Mouse (Mus musculus) activated CD4-positive, CD25-positive, alpha-beta regulatory T cell, adult 4 months (primary cell): ENCODE results near the gene Ago1. TPM values are rescaled to one million over a fixed set of nuclear protein-coding genes. Genes with fewer than 3 reads are reported as not detected.
A peak's percentile ranks its signal among the peaks of the same experiment; 100 is the strongest.

ENCODE experiments used
- ATAC-seq: one replicate; pipeline ENCODE4 v1.8.0; 2017
- polyA plus RNA-seq, 2 experiments: library from polyadenylated mRNA; unstranded; fragments of 100-300 nt; shearing (Covaris generic); gene quantifications; one replicate each; pipeline ENCODE4 v1.2.1; 2017

The Ago1 gene
- polyA plus RNA-seq, 2 experiments from 2014 or later, result 6.7 to 7.8 TPM

DNA sequence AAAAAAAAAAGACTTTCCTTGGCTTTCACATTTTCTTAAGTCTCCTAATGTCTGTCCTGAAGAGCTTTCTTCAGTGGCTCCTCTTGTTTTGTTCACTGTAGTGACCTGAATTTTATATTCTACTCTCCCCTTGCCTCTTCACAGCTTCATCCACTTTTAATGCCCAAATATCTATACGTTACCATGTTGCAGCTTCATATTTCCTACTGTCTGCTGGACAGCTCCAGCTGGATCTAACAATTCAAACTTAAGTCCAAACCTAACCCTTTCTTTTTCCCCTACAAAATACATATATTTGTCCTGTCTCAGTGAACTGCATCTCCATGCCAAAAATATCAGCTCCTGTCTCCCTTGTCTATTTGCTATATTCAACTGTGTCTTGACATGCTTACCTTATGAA lies 951 bp upstream of the Ago1 start:
- no peak for ATAC-seq

DNA sequence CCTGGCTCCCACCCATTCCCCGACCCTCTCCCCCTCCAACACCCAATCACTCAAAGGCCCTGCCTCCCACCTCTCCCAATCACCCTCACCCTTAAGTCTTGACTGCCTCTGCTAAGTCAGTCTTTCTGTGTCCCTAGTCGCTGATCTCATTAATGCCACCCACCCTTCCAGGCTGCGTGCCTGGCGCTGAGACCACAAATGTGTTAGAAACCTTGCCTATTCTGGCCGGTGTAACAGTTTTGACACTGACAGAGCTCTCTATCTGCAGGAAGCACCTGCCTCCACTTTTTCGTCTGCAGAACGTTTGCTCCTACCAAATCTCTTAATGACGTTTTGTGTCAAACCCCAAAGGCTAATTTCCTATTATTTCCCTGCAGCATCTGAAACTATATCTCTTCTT lies 542 bp upstream of the Ago1 start:
- no peak for ATAC-seq

DNA sequence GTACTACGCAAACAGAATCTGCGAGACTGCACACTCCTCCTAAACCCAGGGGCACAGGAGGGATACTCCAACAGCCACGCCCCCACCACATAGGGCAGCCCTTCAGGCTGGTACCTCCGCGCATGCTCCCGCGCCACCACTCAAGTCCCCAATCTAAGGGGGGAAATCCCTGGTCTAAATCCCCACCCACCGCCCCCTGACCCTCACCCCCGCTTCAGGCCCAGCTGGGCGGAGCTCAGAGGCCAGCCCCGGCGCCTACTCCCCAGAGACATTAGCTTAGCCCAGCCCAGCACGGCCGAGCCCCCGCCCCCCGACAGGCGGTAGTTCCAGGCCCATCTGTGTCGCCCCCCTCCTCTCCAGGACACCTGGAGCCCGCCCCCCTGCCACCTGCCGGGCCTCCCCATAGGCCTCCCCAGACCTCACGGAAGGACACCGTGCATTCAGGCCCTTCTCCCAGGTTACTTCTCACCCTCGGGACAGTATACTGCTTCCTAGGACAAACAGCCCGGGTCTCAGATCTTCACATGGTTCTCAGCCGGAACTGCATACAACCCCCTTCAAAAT lies 580 bp downstream of the Ago1 start:
- peak; percentile 39 for ATAC-seq

DNA sequence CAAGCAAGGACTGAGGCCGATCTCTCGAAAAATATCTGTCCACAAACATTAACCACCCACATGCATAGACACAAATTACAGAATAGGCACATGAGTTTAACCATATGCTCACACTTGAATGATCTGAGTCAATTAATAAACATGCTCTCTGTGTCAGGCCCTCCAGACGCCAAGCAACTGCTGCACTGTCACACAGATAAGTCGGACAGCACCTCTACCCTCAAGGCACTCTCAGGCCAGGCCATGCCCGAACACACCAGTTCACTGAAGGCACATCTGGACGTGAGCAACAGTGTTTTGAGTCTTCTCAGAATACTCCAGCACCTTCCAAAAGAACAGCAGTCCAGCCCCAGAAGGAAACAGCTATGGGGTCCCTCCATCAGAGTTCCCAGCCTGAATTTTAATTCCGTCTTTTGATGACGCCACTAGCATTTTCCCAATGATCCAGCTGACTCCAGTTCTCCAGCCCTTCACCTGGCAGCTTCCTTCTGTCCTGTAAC lies 2.1 kb downstream of the Ago1 start:
- no peak for ATAC-seq

DNA sequence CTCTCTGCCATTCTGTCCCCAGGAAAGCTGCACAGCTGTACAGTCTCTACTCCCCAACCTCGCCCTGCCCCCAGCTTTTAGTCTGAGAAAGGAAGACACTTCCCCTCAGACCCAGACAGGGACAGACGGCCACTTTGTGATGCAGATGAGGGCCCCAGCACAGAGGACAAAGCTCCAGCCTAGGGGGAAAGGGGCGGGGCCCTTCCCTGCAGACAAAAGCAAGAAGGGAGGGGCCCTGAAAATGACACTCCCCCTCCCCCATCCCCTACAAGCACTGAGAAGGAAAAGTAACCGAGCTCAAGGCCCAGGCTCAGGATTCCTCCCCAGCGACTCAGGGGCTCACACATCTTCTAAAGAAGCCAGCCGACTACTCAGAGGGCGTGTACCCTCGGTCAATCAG lies 2.5 kb downstream of the Ago1 start:
- no peak for ATAC-seq

DNA sequence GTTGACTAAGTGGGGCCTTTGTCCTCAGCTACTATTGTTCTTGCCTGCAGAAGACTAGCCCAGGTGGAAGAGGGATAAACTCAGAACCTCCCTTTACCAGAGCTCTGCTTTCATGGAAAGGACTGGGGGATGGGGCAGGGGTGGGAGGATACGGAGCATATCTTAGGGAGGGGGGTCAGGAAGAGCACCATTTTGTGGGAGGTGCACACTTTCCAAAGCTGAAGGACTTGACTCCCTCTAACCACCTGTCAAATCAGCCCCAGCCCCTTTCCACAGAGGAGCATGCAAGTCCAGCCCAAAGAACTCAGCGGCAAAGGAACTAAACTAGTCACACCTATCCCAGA lies 3.5 kb downstream of the Ago1 start:
- no peak for ATAC-seq

DNA sequence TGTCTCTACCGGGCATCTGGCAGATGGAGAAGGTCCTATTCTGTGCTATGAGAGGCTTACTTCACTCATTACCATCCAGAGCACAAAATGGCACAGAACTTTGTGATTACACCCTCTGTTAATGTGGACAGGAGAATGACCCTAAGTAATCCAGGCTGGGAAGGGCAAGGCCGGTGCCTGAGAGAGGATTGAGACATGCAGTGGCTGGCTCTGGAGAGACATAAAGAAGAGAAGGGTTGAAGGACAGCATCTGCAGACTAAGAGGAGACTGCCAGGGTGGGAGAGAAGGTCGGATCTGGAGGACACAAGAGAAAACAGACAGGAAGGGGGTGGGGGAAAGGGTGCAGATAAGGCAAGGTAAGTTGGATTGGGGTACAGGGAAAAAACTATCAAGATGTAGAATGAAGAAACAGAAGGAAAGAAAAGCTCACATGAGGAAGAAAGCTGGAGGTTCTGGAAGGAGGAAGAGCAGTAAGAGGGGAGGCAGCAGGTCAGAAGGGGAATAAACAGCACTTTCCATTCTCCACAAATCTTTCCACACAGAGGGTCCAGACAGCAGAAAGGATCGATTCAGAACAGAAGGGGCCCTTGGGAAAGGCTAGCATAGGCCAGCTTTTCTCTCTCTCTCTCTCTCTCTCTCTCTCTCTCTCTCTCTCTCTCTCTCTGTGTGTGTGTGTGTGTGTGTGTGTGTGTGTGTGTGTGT lies 4.0 kb downstream of the Ago1 start:
- no peak for ATAC-seq

DNA sequence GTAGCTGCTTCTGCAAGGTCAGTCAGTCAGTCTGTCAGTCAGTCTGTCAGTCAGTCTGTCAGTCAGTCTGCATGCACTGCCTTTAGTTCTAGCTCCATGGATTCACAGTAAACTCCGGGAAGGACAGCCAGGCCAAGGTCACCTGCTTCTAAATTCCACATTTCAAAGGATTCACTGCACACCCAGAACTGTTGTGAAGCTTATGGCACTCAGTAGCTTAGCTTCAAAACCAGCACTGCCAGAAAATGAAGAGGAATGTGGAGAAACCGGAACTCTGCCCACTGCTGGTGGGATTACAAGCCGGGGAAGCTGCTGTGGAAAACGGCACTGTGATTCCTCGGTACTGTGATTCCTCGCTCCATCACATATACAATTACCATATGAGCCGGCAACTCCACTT lies 12.9 kb downstream of the Ago1 start:
- no peak for ATAC-seq

DNA sequence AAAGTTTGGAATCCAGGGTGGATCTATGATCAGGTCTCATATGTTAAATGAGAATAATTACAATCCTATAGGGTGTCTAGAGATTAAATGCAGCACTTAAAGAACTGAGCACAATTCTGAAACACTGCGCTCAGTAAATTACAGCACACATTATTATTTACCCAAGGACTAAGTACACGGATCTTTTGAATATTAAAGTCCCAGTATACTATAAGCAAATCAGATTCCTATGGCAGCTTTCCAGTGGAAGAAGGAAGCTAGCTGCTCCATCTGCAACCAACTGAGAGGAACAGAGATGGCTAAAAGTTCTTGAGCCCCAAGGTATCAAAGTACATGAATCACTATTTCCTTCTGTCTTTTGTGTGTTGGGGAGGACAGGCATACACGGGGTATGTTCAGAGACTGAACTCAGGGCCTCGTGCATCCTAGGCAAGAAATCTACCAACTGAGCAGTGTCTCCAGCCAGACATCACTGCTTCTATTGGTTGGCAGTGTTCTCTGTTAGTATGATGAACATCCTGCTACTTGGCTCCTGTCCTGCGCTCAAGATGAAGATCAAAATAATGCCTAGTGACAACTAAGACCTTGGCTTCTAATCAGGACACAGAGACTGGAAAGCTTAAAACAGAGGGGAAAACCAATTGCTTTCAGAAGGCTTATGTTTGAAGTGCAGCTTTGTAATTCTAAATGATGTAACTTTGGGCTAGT lies 13.7 kb downstream of the Ago1 start:
- no peak for ATAC-seq

DNA sequence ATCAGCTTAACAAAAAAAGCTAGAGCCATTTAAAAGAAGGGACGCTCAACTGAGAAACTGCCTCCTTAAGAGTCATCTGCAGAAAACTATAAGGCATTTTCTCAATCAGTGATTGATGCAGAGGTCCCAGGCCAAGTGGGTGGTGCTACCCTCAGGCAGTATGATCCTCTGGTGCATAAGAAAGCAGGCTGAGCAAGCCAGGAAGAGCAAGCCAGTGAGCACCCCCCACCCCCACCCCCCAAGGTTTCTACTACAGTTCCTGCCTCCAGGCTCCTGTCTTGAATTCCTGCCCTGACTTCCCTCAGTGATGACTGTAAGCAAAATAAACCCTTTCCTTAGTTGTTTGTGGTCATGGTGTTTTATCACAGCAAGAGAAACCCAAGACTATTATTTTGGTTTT lies 18.1 kb downstream of the Ago1 start:
- no peak for ATAC-seq

DNA sequence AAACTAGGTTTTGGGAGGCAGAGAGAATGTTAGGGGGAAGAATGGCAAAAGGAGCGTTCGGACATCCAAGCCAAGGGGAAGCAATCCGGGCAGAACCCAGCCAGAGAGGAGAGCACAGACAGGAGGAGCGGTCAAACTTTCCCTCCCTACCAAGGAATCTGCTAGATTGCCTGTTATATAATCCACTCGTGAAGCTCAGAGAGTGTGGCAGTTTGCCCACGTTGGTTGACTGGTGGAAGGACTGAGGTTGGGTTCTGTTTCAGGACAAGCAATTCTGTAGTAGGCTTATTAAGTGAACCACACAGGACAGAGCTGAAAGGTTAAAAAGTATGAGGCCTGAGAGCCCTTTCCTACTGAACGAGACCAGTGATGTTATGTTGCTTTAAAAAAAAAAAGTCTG lies 21.3 kb downstream of the Ago1 start:
- no peak for ATAC-seq

DNA sequence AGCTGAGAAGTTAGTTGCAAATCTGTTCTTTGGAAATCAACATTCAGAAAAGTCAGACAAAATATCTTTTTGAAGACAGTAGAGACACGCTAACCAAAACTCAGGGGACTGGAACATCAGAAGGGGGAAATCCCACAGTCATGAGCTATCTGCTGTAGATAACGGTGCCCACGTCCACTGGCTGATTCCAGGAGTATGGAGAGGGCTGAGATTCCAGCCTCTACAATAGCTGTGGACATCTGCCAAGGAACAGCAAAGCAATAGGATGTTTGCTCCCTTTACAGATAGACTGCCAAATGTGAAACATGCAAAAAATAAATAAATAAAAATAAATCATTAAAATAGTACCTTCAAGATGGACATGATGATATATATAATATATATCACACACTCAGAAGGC lies 23.9 kb downstream of the Ago1 start:
- no peak for ATAC-seq

DNA sequence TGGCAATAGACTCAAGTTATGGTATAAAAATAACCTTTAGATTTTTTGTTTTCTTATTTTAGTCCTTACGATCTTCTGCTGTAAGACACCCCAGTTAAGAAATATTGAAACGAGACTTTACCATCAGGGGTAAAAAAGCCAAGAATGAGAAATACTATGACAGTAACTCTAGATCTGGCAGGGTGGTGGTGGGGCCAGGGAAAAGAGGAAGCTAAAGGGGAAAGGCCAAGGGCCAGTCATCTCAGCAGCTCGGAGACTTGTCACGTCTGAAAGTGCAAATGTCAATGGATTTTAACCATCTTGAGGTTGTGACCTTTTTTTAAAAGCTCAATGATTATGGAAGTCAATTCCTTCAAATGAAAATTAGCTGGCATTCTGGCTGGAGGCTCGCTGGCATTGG lies 30.1 kb downstream of the Ago1 start:
- ATAC-seq, result no peak

DNA sequence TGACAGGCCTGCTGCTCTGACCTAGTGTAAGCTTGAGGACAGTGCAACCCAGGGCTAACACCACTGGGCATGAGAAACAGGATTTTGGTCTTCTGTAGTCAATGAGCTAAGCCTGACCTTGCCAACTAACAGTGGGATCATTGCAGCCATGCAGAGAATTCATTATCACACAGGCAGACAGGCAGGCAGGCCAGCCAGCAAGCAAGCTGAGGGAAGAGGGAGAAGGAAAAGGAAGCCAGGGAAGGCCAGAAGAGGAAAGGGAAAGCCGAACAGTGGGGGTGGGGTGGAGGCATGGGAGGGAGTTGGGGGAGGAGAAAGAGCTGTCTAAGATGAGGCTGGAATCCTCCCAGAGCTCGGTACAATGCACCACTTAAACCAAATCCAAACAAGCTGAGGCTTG lies 32.1 kb downstream of the Ago1 start:
- no peak for ATAC-seq

DNA sequence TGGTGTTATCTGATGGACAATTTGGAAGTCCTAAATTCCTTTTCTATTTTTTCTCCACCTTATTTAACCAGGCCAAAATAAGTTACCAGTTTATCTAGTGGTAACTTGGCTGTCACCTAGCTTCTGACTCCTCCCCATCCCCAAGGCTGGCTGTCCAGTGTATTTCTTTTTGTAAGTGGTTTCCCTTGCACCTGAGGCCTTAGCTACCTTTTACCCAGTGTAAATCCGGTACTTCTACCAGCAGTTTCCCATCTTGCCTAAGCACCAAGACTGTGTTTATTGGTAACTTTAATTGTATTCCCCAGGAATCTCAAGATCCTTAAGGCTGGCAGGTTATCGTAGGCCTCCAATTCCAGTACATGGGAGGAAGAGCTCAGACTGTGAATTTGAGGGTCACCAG lies 34.3 kb downstream of the Ago1 start:
- no peak for ATAC-seq

DNA sequence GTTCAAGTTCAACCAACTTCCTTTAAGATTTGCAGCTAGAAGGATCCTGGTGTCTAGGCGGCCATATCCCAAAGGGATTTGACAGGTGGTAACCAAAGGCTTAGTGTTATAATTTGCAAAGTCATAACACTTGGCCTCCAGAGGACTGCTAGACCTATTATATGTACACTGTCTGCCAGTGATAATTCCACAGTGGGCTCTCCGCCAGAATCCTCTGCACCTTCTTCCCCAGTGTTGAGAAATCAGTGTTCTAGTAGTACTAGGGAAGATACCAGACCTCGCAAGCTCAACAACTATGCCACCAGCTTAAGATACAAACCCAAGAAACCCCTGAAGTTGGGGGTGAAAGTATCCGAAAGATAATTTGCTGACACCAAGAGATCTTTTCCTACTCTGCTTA lies 35.2 kb downstream of the Ago1 start:
- no peak for ATAC-seq

DNA sequence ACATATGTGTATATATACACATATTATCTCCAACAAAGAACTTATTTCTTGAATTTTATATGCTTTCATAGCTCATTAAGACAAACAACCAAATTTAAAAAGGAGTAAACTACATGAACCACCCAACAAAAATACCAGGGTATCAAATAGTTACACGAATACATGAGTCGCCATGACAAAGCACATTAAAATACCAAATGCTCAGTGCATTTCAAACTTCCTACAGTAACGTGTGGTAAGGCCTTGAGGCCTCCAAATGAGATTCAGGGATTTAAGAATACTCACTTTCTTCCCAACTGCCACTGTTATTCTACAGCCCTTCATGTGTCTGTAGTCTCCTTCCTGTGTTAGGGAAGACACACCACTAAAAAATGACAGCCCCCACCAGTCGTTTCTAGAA lies 36.6 kb downstream of the Ago1 start:
- no peak for ATAC-seq

DNA sequence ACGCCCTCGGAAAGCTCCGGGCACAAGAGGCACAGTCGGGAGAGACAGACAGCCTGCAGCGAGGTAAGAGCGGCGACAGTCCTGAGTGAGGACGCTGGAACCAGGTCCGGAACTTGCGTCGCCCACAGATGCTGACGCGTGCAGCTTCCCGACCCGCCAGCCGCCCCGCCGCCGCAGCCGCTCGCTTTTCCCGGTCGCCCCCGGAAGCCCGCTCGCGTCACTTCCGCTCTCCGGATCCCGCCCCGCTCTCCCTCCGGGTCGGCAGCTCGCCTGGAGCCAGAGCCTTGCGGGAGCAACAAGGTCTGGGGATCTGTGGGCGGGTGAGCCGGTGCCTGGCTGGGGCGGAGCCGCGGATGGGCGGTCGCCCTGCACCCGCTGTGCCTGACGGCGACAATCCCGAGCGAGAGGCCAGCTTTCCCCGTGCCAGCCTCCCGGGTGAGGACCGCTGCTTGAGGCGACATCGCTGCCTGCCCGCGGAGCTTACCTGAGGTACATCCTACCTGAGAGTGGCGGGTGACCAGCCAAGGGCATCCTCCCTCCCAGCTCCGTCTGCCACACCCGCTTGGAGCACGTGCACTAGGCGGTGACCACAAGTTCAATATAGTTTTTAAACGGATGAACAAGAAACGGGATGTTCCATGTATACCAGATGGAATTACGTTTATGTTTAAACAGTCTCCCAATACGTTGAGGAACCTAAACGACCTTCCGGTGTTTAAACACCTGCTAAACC lies 38.9 kb downstream of the Ago1 start, which contains the start of gene Ago3:
Ago3 (minus strand) TSS at position 210 of the 733 bp plus-strand sequence.
- peak; percentile 80 for ATAC-seq

DNA sequence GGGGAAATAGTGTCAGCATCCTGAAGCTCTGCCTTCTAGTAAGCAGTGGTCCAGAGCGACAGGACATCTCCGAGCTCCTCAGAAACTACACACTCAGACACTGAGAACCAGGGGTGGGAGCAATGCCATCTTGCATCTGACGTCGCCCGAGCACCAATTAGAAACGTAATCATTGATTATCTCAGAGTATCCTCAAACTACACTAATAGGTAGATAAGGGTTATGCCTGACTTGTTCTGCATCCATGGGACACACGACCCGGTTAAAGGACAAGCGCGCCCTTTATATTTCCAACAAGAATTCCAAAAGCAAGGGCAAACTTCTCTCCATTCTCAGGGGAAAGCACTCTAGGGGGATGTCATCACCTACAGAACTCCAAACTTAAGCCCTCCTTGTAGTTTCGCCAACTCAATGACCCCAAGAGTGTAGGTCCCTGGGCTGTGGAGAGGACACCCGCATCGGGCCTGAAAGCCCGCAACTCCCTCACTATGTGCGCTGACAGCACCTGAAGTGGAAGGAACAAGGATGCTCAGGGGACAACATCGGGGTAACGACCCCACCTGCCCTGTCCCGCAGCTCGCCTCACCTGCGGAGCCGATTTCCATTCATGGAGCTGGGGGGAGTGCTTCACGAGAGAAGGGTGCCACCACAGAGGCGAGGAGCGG lies 39.6 kb downstream of the Ago1 start:
- ATAC-seq, result no peak

DNA sequence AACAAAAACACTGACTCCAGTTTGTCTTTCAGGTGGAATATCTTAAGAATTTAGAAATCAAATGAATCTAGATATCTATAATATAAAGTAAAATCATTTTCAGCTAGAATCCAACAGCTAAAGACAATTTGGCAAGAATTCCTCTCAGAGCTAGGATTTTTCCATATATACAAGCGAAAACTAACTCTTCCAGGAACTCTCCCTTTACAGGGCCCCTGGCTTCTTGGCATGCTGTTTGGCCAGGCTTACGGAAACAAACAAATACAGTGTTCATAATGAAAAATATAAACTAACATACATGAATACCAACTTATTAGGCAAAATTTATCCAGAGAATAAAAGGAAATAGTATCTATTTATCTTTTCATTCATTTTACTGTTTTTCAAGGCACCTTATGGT lies 44.5 kb downstream of the Ago1 start:
- no peak for ATAC-seq

DNA sequence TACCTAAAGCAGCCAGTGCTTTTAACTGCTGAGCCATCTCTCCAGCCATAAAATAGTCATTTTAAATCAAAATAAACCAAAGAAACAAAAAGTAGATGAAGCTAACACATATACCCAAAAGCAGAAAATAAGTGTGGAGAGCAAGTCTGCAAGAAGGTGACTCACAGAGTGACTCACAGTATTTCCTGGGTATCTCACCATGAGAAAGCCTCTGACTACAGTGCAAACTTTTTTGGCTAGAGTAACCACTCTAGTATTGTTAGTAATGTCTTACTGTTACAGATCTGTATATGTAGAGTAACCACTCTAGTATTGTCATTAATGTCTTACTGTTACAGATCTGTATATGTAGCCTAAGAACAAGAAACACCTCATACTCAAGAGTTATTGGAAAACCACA lies 52.7 kb downstream of the Ago1 start:
- ATAC-seq, result no peak

DNA sequence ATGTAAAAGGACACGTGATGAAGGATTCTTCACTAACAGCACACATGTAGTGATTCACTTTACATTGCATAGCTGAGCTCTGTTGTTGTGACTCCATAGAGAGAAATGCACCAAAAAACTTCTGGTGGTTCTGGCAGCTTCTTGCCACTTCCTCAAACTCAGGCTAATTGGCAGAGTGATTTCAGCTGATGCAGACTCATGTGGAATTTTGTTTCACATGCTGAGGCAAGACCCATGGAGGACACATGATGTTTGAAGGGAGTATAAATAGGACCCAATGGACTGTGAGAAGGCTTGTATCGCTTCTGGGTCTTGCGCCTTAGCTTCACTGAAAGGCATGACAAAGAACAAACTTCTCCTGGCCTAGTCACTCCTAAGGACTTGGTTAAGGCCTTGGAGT lies 55.9 kb downstream of the Ago1 start:
- no peak for ATAC-seq
